Mouse (Mus musculus) forebrain, embryonic 13.5 days (tissue): ENCODE measurements around the gene Card9. TPM values are rescaled to one million over a fixed set of nuclear protein-coding genes. Genes with fewer than 3 reads are reported as not detected.
"Not testable (repeated sequence)": the region's sequence is repeated elsewhere in the genome, so short reads cannot be mapped to it uniquely, and the experiment has no call there.

Experiments used
- ATAC-seq: fragments of 200-750 bp; cut with Nextera tagmentation; 2 replicates; pipeline ENCODE4 v1.8.0; 2017
- H3K27ac ChIP-seq: fragments of 300-500 bp; sonication (generic); 2 replicates; pipeline ENCODE4 v1.5.1; 2015; ENCODE audit warnings: inconsistent platforms, mild to moderate bottlenecking, moderate library complexity
- H3K27me3 ChIP-seq: fragments of 300-500 bp; sonication (generic); 2 replicates; pipeline ENCODE4 v1.6.1; 2015; ENCODE audit warnings: mild to moderate bottlenecking, inconsistent platforms
- H3K36me3 ChIP-seq: fragments of 300-500 bp; sonication (generic); 2 replicates; pipeline ENCODE4 v1.6.1; 2015; ENCODE audit warnings: mild to moderate bottlenecking, inconsistent platforms; ENCODE audit not compliant: poor library complexity, severe bottlenecking
- H3K4me1 ChIP-seq: fragments of 300-500 bp; sonication (generic); 2 replicates; pipeline ENCODE4 v1.6.1; 2015; ENCODE audit warnings: inconsistent platforms
- H3K4me2 ChIP-seq: fragments of 300-500 bp; sonication (generic); 2 replicates; pipeline ENCODE4 v1.6.1; 2015; ENCODE audit warnings: inconsistent platforms, mild to moderate bottlenecking, moderate library complexity
- H3K4me3 ChIP-seq: fragments of 300-500 bp; sonication (generic); 2 replicates; pipeline ENCODE4 v1.5.1; 2015; ENCODE audit warnings: mild to moderate bottlenecking, inconsistent platforms
- H3K9ac ChIP-seq: fragments of 300-500 bp; sonication (generic); 2 replicates; pipeline ENCODE4 v1.6.1; 2015; ENCODE audit warnings: mild to moderate bottlenecking, inconsistent platforms
- H3K9me3 ChIP-seq: fragments of 300-500 bp; sonication (generic); replicated peaks from 2 replicates; pipeline ENCODE4 v1.6.1; 2016; ENCODE audit warnings: inconsistent platforms
- WGBS: fragments of 180-500 bp; shearing (Covaris S2); methylation state at CpG from one replicate; pipeline ENCODE4 v1.1.7; 2015; 5-methylcytosine and 5-hydroxymethylcytosine counted together
- polyA plus RNA-seq: library from polyadenylated mRNA; unstranded; fragments of >200 nt; fragmentation: Nextera tagmentation; extraction: Ambion mirVana; gene quantifications from 2 replicates; pipeline ENCODE4 v1.2.1, GENCODE M21; 2015

The Card9 gene
- polyA plus RNA-seq, 1 experiment from 2014 or later, result 0.72 TPM

DNA sequence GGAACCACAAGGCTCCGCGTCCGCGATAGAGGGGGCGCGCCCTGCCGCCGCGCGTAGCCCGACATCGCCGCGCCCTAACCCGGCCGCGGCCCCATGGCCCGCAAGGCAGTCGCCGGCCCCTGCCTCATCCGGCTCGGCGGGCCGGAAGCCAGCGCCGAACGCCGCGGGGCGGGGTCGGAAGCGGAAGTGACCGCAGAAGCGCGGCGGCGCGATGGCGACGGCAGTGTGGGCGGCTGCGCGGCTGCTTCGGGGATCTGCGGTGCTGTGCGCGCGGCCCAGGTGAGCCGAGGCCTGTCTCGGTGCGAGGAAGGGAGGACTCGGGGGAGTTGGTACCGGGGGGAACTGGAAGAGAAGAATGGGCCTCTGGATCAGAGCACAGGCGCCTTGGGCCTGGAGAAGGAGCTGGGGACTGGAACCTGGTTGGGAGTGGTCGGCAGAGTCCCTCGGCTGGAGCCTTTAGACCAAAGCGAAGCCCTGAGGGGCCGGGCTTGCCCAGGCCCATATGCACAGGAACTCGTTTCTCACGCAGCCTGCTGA is 28.5 kb upstream of the Card9 start, which contains the start of the genes Entr1 and Pmpca:
Entr1 (minus strand) TSS at position 163 of the 537 bp plus-strand sequence.
Pmpca (plus strand) TSS at position 186 of the 537 bp plus-strand sequence.
- H3K27me3 ChIP-seq, result no peaks in the 10 kb centered on the region
- H3K9me3 ChIP-seq, result no peaks in the 10 kb centered on the region
- H3K4me3 ChIP-seq, result peak within 1 kb of the TSS; percentile 95
- peaks cover 75% of the 10 kb centered on the region for H3K36me3 ChIP-seq
- under 1% methylated on average over 52 of the region's 60 CpGs for WGBS
- H3K4me1 ChIP-seq, result peaks cover 25% of the 10 kb centered on the region
- peak; percentile 92 for ATAC-seq
- H3K4me2 ChIP-seq, result peak within 1 kb of the TSS; percentile 99
- H3K27ac ChIP-seq, result peak within 1 kb of the TSS; percentile 59
- H3K9ac ChIP-seq, result peak within 1 kb of the TSS; percentile 96

DNA sequence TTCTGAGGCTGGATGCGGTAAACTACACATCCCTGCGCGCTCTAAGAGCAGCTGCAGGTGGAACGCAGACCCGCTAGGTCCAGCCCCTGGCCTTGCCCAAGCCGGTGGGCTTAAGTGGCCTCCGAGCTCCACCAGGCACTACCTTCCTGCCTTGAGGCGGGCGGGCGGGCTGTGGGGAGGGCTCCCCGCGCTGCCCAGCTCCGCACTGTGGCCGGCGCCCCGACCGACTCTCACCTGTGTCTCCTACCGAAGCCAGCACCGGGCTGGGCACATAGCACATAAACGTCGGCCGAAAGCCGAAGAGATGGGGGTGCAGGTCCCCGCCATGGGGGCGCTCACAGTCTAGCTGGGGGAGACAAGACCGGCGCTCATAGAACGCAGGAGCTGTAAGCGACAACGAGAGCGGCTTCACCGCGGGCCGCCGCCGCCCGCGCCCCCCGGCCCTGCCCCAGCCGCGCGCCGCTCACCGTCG is 28.0 kb upstream of the Card9 start:
- H3K27ac ChIP-seq, result peak overlapping the region; percentile 59
- H3K4me2 ChIP-seq, result peak overlapping the region; percentile 99
- WGBS, result under 1% methylated on average over 37 of the region's 45 CpGs
- peak overlapping the region; percentile 96 for H3K9ac ChIP-seq
- H3K27me3 ChIP-seq, result no peaks in the 10 kb centered on the region
- no peaks in the 10 kb centered on the region for H3K9me3 ChIP-seq
- peak; percentile 60 for ATAC-seq
- H3K4me3 ChIP-seq, result peak overlapping the region; percentile 95
- H3K36me3 ChIP-seq, result peaks cover 75% of the 10 kb centered on the region
- H3K4me1 ChIP-seq, result peaks cover 25% of the 10 kb centered on the region

DNA sequence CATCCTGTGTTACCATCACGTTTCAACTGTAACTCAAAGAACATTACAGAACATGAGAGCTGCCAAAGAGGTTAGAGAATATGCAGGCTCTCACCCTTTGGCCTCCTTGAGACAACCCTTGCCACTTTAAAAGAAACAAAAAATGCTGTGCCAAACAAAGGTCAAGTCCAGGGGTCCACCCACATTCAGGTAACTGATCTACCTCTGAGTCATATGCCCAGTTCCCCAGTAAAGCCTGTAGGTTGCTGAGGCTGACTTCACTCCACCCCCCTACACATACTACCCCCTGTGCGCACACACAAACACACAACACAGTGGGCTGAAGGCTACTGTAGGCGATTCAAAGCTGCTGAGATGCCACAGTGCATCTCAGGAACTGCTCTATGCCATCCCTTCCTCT is 27.0 kb upstream of the Card9 start:
- 86% methylated on average over 3 of the region's 3 CpGs for WGBS
- no peak for ATAC-seq
- H3K9ac ChIP-seq, result peak overlapping the region; percentile 96; the same call in 1 of the 2 replicates
- no peak overlapping the region for H3K27ac ChIP-seq
- no peaks in the 10 kb centered on the region for H3K9me3 ChIP-seq
- peaks cover 25% of the 10 kb centered on the region for H3K4me1 ChIP-seq
- H3K4me3 ChIP-seq, result peak overlapping the region; percentile 95
- peak overlapping the region; percentile 99 for H3K4me2 ChIP-seq
- H3K36me3 ChIP-seq, result peaks cover 75% of the 10 kb centered on the region
- H3K27me3 ChIP-seq, result no peaks in the 10 kb centered on the region

DNA sequence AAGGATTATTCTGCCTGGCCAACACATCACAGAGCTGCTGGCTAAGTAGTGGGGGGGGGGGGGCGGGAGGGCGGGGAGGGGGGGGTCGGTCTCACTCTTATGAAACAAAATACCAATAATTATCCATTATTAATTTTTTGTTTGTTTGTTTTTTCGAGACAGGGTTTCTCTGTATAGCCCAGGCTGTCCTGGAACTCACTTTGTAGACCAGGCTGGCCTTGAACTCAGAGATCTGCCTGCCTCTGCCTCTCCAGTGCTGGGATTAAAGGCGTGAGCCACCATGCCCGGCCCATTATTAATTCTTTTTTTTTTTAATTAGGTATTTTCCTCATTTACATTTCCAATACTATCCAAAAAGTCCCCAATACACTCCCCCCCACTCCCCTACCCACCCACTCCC is 20.2 kb upstream of the Card9 start:
- peak overlapping the region; percentile 98 for H3K4me2 ChIP-seq
- peak overlapping the region; percentile 85 for H3K9ac ChIP-seq
- H3K27me3 ChIP-seq, H3K9me3 ChIP-seq: not testable (repeated sequence)
- ATAC-seq, result peak; percentile 52
- H3K4me1 ChIP-seq, result peaks cover 16% of the 10 kb centered on the region
- H3K36me3 ChIP-seq, result peaks cover 68% of the 10 kb centered on the region
- WGBS, result 38% methylated on average over 6 of the region's 6 CpGs
- H3K4me3 ChIP-seq, result peak overlapping the region; percentile 87
- peak overlapping the region; percentile 66; the same call in 1 of the 2 replicates for H3K27ac ChIP-seq

DNA sequence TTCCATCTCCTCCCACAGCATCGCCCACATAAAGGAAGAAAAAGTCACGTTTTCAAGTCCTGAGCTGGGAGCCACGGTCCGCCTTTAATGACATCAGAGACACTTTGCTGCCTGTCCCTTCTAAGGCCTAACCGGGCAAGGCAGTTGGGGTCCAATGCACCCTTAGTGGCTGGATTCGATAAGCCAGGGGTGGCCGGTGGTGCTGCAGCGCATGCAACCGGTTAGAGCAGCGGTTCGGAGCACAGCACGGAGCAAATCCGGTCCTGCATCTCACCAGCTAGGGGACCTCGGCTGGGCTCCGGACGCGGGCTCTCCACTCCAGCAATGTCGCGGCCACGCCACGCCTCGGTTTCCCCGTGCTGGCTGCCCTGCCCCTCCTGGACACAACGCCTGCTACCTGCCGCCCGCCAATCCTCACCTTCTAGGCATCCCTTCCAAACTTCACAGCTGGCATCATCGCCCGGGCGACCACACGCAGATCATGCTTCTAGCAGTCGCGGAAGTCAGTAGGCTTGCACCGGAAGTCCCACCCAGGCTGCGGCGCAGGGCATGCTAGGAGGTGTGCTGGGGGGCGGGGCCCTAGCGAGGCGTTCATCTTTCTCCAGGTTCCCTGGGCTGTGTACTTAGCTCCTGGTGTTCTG is 19.5 kb upstream of the Card9 start, which contains the start of gene Snapc4:
Snapc4 (minus strand) TSS at position 523 of the 641 bp plus-strand sequence.
- Histone ChIP-seq H3K27me3 (no peaks in the 10 kb centered on the region), H3K9me3 (no peaks in the 10 kb centered on the region), H3K4me1 (peaks cover 16% of the 10 kb centered on the region), H3K27ac (peak within 1 kb of the TSS; percentile 66), H3K4me2 (peak within 1 kb of the TSS; percentile 98), H3K4me3 (peak within 1 kb of the TSS; percentile 87), H3K9ac (peak within 1 kb of the TSS; percentile 85), H3K36me3 (peaks cover 68% of the 10 kb centered on the region)
- under 1% methylated on average over 38 of the region's 38 CpGs for WGBS
- peak; percentile 97 for ATAC-seq

DNA sequence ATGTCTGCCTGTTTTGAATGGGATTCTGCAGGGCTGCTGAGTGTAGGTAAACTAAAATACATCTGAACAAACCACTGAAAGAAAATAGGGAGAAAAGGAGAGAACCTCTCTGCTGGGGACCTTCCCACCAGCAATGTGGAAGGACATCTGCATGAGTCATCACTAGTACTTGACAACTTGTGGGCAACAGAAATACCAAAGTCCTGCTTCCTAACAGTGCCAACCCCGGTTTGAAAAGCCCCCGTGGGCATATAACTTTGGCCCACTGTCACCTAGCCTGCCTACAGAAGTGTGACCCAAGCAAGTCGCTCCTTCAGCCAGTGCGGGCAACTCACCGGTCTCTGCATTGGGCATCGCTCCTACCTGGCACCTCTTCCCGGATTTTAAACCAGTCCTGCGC is 11.7 kb upstream of the Card9 start:
- H3K27ac ChIP-seq, result no peak overlapping the region
- H3K4me3 ChIP-seq, result no peak overlapping the region
- no peak overlapping the region for H3K9ac ChIP-seq
- H3K9me3 ChIP-seq, result no peaks in the 10 kb centered on the region
- peaks cover 100% of the 10 kb centered on the region for H3K36me3 ChIP-seq
- H3K27me3 ChIP-seq, result no peaks in the 10 kb centered on the region
- no peak for ATAC-seq
- no peak overlapping the region for H3K4me2 ChIP-seq
- 95% methylated on average over 8 of the region's 8 CpGs for WGBS
- no peaks in the 10 kb centered on the region for H3K4me1 ChIP-seq

DNA sequence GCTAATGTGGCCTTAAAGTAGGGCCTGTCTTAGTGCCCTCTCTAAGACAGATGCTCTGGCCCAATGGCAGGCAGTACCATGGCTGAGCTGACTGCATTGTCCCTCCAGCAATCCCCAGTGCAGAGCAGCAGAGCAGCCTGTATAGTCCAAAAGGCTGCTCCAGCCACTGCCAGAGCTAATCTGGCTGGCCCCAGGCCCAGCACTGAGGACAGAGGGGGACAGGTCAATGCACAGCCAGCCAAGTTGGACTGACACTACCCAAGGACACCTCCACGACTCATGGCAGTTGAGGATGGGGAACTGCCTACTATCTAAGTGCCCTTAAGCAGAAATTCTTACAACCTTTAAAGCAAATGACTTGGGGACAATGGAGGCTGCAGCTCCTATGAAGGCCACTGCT is 7.9 kb upstream of the Card9 start:
- no peak overlapping the region for H3K4me2 ChIP-seq
- 85% methylated on average over 1 of the region's 1 CpGs for WGBS
- ATAC-seq, result no peak
- H3K4me3 ChIP-seq, result no peak overlapping the region
- no peak overlapping the region for H3K27ac ChIP-seq
- peaks cover 100% of the 10 kb centered on the region for H3K36me3 ChIP-seq
- no peaks in the 10 kb centered on the region for H3K9me3 ChIP-seq
- no peaks in the 10 kb centered on the region for H3K4me1 ChIP-seq
- no peaks in the 10 kb centered on the region for H3K27me3 ChIP-seq
- no peak overlapping the region for H3K9ac ChIP-seq

DNA sequence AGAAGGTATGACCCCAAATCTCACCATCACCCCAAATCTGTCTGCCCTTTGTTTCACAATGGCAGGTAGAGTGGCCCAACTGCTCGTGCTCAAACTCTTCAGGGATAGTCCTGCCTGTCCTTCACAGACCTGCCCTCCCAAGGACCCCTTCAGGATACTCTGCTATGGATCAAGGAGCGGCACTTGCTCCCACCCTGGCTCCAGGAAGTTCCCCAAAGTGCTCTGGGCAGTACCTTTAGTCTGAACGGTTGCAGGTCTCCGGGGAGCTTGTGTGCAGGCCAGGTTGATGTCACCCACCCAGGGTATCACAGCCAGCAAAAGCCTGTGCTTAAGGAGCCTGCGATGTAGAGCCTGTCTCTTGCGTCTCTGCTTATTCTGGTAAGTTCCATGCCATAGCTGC is 7.2 kb upstream of the Card9 start:
- Histone ChIP-seq H3K9ac (no peak overlapping the region), H3K27me3 (no peaks in the 10 kb centered on the region), H3K4me1 (no peaks in the 10 kb centered on the region), H3K27ac (no peak overlapping the region), H3K4me3 (no peak overlapping the region), H3K36me3 (peaks cover 100% of the 10 kb centered on the region), H3K4me2 (no peak overlapping the region), H3K9me3 (no peaks in the 10 kb centered on the region)
- WGBS, result 95% methylated on average over 6 of the region's 6 CpGs
- ATAC-seq, result no peak

DNA sequence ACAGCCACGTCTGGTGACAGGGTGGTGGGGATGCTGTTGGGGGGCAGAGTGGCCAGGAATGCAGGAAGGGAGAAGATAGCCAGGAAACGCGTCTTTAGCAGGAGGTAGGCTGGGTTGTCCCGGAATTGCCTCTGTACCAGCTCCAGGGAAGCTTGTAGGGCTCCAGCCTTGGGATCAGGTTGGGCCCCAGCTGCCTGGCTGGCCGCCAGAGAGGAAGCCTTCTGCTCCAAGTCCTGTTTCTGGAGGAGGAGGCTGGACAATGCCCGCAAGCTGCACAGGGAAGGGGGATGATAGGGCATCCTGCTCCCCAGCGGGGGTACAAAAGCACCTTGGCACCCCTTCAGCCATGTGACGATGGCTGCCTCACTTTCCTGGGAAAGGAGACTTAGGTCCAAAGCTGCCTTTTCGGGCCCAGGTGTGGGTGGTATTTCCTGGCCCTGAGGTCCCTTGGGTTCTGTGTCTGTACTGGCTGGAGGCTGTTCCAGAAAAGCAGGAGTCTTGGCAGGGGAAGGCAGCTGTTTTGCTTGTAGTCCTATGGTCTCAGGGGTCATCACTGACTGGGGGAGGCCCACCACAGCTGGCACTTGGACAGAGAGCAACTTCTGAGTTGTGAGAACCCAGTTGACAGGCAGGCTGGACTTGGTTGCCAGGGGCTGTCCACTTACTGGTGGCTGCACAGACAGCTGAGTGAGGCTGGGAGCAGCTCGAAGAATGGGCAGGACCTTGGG is 4.2 kb upstream of the Card9 start:
- no peak overlapping the region for H3K4me3 ChIP-seq
- no peak overlapping the region for H3K9ac ChIP-seq
- no peak overlapping the region for H3K4me2 ChIP-seq
- peaks cover 76% of the 10 kb centered on the region for H3K36me3 ChIP-seq
- no peaks in the 10 kb centered on the region for H3K27me3 ChIP-seq
- no peak for ATAC-seq
- no peak overlapping the region for H3K27ac ChIP-seq
- H3K9me3 ChIP-seq, result no peaks in the 10 kb centered on the region
- WGBS, result 89% methylated on average over 10 of the region's 10 CpGs
- H3K4me1 ChIP-seq, result no peaks in the 10 kb centered on the region

DNA sequence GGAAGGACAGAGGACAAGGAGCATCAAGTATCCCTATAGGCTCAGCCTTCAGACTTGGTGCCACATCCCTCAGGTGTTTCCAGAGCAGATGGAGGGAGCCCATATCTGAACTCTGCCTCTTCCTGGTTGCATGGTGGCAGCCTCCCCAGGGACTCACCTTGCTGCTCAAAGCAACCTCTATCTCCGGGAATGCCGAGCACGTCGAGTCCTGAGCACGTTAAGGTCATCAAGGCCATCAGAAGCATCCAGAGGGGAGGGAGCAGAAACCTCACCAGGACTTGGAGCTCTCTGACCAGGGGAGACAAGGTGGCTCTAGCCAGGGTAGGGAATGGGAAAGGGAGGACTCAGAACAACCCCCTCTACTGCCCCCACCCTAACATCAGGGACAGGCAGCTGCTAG is 2.8 kb upstream of the Card9 start:
- Histone ChIP-seq H3K4me1 (no peaks in the 10 kb centered on the region), H3K9ac (no peak overlapping the region), H3K4me3 (no peak overlapping the region), H3K9me3 (no peaks in the 10 kb centered on the region), H3K27ac (no peak overlapping the region), H3K4me2 (no peak overlapping the region), H3K36me3 (peaks cover 62% of the 10 kb centered on the region), H3K27me3 (no peaks in the 10 kb centered on the region)
- no peak for ATAC-seq
- WGBS, result 91% methylated on average over 5 of the region's 5 CpGs

DNA sequence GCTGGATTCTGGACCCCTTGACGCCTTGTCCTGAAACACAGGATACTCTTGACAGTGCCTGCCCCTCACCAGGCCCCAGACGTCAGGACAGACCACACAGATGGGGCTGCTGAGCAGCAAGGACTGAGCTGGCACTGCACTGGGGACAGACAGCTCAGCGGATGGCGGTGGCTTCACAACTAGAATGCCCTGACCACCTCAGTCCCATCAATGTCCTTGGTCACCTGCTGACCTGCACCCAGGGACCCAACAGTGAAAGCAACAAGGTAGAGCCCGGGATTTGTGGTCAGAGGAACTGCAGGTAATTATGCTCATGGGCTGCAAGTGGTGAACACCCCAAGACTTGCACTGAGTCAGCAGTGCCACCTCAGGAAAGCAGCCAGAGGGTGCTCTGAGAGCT is 2.3 kb upstream of the Card9 start:
- Histone ChIP-seq H3K27me3 (no peaks in the 10 kb centered on the region), H3K4me1 (no peaks in the 10 kb centered on the region), H3K4me2 (no peak overlapping the region), H3K36me3 (peaks cover 57% of the 10 kb centered on the region), H3K9ac (no peak overlapping the region), H3K27ac (no peak overlapping the region), H3K9me3 (no peaks in the 10 kb centered on the region), H3K4me3 (no peak overlapping the region)
- WGBS, result 81% methylated on average over 5 of the region's 5 CpGs
- ATAC-seq, result no peak

DNA sequence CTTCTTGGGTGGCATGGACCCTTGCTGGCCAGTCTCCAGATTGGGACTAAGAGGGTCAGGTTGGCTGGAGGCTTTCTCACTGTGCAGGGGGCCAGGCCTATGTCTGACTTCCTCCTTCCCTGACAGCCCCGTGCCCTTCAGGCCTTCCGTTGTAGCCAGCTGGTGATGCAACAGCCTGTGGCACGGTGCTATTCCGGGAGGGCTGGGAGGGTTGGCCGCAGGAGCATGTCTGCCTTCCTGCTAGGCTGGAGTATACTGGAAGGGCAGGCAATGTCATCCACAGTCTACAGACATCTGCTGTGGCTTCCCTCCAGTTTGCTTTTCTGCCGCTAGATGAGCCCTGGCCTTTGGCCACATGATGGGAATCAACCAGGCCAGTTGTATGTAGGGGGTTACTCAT is 735 bp downstream of the Card9 start:
- H3K4me3 ChIP-seq, result no peak overlapping the region
- no peak for ATAC-seq
- WGBS, result 94% methylated on average over 6 of the region's 6 CpGs

More for the DNA sequence above, 735 bp downstream of the Card9 start:
- Histone ChIP-seq H3K4me2 (no peak overlapping the region), H3K4me1 (no peaks in the 10 kb centered on the region), H3K27me3 (no peaks in the 10 kb centered on the region), H3K9me3 (no peaks in the 10 kb centered on the region), H3K27ac (no peak overlapping the region), H3K36me3 (peaks cover 27% of the 10 kb centered on the region), H3K9ac (no peak overlapping the region)
